In the genomic region with DNA sequence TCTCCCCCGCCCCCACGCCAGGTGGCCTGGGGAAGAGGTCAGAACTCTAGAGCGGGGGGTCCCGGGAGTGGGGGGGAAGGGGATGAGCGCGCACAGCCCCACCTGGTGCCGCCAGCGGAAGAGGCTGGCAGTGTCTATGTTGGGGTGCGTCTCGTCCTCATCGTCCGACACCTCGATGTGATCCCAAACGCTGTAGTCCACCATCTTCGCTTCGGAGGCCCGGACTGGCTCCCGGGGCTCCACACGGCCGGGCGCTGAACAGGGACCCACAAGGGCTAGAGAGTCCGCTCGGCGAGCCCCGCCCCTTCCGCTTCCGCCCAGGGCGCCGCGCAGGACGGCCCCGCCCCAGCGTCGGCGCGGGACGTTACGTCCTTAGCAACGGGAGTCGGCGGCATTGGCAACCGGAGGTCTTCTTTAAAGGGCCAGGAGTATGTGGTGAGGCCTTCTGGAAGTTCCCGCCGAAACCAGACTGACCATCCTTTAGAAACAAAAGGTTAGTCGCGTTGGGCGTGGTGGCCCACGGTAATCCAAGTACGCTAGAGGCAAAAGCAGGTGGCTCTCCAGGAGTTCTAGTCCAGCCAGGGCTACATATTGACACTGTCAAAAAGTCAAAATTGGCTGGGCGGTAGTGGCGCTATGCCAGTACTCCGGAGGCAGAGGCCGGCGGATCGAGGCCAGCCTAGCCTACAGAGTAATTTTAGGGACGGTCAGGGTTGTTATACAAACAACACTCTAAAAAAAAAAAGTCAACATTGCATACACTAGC, we compare ENCODE assay signal across 1 mouse cellular context.
TF ChIP-seq lines count a peak whose summit lies in the region.

Gene Cdc37 (minus strand): TSS at position 329 of the 766 bp plus-strand sequence.

TF ChIP-seq in MEL, 35 proteins besides CTCF, POLR2A, EP300 and RAD21 (continued from another document):
- no peak for TF ChIP-seq USF2 (IDR thresholded peaks at IDR 0.05; ENCODE audit: borderline replicate concordance in 1 of 2, insufficient read depth in 1 of 2, low read depth in 1 of 2, low read length in 2 of 2)
- TF ChIP-seq UBTF (IDR thresholded peaks at IDR 0.05; ENCODE audit: borderline replicate concordance, insufficient read depth, low read depth, low read length) = peak; percentile 61; the same call in 1 of the 2 replicates
- peak; percentile 99 for TF ChIP-seq NELFE (IDR thresholded peaks at IDR 0.05; ENCODE audit: low read depth, low read length)
- TF ChIP-seq BHLHE40 (IDR thresholded peaks at IDR 0.05; ENCODE audit: borderline replicate concordance, low read depth, low read length) = no peak
- peak; percentile 93; the same call in 1 of the 2 replicates for TF ChIP-seq ZMIZ1 (IDR thresholded peaks at IDR 0.05; ENCODE audit: low read depth, low read length)
- TF ChIP-seq MEF2A (IDR thresholded peaks at IDR 0.05; ENCODE audit: extremely low read depth, insufficient replicate concordance, low read depth, low read length, poor library complexity, severe bottlenecking) = no peak
- TF ChIP-seq MYB (IDR thresholded peaks at IDR 0.05; ENCODE audit: low read depth, low read length) = 0 out of 2 replicates have a peak, but pooled peaks have one; percentile 32
